Mouse (Mus musculus) c-Kit-positive CD71-positive TER-119-negative erythroid progenitor cells, embryonic 14.5 days (primary cell): ENCODE measurements around the gene Cstad.

Source experiments
- DNase-seq: peaks from one replicate; pipeline ENCODE4 v3.0.0-alpha.2; 2013; ENCODE audit warnings: low read depth

Gene Cstad

DNA sequence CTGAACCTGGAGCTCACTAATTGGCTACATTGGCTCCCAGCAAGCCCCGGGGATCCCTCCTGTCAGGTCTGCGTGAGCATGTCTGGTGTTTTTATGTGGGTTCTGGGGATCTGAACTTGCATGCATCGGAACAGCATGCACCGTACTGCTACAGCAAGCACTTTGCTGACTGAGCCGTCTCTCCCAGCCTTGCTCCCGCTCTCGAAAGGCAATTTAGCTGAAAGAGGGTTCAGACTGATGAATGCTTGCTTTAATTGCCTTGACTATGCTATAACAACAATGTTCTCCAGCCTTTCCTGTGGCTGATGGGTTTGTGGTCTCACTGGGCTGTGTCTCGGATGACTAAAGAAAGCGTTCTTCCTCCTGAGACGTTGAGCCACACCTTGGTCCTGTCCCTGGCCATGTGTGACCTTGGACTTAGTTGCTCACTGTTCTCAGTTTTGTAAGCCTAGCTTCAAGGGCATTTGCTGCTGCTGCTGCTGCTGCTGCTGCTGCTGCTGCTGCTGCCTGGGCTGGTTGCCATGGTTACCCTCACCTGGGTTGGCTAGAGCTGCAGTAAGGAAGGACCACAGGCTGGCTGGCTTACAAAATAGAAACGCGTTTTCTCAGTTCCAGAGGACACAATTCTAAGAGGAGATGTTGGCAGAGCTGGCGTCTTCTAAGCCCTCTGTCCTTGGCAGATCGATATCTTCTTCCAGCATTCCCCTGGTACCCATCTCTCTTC lies 34.4 kb downstream of the Cstad start:
- DNase-seq = no peak

GRCm38 (mm10) chr2:30629860-30630259 lies 35.0 kb downstream of the Cstad start:
- DNase-seq = no peak

DNA sequence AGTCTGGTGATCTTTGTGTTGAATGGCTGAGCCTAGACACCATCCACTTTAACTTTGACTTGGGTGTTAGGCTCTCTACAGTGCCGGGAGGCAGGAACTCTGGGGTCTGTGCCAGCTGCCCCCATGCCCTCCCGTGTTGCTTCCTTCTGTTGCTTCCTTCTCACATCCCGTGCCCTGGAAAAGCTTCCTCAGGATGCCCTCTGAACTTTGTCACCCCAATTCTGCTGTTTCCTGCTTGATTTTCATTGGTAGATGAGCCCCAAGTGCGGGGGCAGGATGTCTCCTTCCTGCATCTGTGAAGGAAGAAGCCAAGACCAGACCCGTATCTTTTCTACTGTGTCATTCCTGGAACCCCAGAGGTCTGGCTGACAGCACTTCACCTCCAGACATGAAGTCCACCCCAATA lies 41.4 kb downstream of the Cstad start:
- no peak for DNase-seq

DNA sequence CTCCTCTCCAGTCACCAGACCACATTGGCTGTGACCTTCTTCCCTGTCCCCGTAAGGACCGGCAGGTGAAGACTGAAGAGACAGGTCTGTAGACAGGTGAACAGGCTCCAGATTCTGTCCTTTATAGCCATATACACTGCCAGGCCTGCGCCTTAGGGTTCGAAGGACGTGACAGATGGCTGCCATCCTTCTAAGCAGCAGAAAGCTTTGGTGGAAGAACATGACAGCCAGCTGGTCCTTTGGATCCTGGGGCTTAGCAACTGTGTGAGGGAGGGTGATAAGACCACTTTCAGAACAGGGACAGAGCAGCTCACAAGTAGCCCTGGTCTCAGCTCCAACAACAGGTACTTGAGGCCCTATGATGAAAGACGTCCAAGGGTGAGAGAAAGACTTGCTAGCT lies 43.2 kb downstream of the Cstad start:
- no peak for DNase-seq

DNA sequence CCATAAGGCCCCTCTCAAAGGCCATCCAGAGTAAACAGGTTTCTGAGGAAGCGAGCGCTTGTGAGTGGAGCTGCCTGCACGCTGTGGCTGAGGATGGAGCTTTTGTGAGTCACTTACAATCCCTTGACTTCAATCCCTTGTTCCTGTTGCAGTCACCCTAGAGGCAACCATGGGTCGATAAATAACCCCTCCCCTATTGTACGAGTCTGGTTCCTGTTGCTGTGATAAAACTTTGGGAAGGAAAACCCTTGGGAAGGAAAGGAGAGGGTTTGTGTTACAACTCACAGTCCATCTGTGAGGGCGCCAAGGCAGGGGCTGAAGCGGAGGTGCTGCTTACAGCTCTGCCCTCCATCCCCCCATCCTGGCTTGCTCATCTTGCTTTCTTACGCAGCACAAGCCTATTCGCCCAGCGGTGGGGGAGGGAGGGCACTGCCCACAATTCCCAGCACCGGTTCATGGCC lies 45.2 kb downstream of the Cstad start:
- no peak for DNase-seq

DNA sequence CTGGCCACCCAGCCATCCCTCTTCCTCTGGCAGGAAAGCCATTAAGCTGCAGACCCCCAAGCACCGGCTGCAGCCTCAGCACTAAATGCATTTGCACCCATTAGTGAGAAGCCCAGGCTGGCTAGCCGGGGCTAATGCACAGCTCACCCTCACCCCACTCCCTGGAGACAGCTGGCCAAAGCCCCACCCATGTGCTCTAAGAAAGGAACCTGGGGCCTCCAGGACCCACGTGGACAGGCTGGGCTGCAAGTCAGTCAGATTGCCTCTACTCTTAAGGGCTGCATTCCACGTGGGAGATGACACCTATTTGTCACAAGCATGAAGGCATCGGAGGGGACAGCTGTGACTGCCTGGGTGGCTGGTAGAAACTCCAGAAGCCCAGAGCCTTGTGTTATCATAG lies 48.0 kb downstream of the Cstad start:
- DNase-seq = no peak

DNA sequence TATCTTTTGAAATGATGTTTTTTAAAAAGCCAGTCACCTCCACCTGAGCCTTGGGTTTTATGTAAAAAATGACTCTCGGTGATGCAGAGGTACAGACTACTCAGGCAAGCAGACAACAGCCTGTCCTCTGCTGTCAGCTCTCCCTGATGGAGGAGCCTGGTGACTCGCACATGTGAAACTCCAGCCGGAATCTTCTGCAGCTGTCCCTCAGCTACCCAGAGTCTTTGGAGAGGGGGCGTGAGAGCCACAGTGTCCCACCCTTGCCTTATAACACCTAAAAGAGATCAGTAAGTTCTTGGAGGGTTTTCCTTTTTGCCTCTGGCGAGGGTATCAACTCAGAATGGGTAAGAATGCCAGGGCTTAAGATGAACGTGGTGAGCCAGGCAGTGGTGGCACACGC lies 48.6 kb downstream of the Cstad start:
- no peak for DNase-seq

GRCm38 (mm10) chr2:30646833-30647232 lies 52.0 kb downstream of the Cstad start:
- no peak for DNase-seq

DNA sequence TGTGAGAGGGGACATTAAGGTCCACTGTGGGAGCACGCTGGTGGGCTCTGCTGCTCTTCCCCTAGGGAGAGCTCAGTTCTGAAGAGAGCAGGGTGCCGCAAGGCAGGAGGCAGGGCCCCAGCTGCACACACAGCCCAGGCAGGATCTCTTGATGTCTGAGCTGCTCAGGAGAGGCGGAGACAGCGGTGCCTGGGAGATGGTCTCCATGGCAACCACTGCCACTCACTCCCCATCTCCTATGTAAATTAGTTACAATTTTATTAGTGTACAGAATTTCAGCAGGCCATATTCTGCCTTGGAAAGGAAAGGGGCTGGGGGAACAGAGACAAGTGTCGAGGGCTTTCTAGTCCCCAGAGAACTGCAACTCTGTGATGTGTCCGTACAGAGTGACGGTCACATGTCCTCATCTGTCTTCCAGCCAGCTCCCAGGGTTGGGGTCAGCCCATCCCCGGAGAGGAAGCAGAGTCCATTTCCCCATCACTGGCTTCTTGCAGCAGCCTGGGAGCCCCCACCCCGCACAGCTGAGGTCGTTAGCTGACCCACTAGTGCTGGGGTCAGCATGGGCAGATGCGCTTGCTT lies 52.6 kb downstream of the Cstad start:
- no peak for DNase-seq

- no peak for DNase-seq
Observed at GRCm38 (mm10) chr2:30647882-30648494, 53.1 kb downstream of the Cstad start.

DNA sequence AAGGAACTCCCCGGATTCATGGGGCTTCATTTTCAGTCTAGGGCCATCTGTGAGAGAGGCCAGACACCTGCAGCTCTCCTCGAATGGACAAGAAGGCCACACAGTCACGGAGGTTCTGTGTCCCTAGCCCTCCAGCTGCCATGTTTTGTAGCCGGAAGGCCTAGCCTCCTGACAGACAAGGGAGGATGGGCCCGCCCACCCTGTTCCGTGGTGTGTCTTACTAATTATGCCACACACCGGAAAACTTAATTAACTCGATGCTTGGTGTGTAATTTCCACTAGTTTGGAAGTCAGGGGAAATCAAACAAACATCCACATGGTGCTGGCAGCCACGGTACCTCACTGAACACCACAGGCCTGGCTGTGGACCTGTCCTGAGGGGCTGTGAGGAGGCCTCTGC lies 55.4 kb downstream of the Cstad start:
- DNase-seq = no peak

DNA sequence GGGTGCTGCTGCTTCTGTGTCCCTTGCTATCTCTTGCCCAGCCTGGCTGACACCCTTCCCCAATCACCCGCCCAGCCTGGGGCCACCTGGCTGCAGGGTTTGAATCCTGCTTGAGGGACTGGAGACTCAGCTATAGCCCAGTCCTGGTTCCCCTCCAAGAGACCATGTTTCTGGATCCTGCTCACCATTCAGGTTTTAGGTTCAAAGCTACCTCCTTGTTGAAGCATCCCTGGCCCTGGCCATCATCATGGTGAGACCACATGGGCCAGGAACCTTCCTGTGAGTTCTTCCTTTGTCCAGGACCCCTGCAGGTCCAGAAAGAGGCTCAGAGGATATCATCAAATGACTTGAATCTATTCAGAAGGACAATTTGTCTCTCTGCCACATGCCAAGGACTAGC lies 57.0 kb downstream of the Cstad start:
- no peak for DNase-seq

GRCm38 (mm10) chr2:30652581-30653037 lies 57.8 kb downstream of the Cstad start:
- no peak for DNase-seq

DNA sequence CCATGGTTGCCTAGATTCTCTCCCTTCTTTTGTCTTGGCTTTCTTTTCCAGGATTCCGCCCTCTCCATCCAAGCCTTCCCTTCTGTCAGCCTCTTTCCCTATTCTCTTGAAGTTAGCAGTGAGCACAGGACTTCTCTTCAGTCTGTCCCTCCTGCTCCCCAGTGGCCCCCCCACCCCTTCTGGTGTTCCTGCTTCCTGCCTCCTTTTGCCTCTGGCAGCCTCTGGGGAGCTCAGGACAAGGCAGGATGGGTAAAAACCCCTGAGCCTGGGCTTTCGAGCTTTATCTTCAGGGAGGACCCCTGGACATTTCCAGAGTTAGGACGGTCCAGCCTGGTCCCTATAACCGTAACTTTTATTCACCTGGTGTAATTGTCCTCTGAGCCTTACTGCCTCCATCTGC lies 58.2 kb downstream of the Cstad start:
- no peak for DNase-seq

GRCm38 (mm10) chr2:30654158-30654557 lies 59.3 kb downstream of the Cstad start:
- no peak for DNase-seq

- DNase-seq = no peak
Observed at GRCm38 (mm10) chr2:30654582-30654981, 59.7 kb downstream of the Cstad start.

GRCm38 (mm10) chr2:30655746-30656145 lies 60.9 kb downstream of the Cstad start:
- DNase-seq = no peak

GRCm38 (mm10) chr2:30656711-30657555 lies 62.1 kb downstream of the Cstad start:
- no peak for DNase-seq

DNA sequence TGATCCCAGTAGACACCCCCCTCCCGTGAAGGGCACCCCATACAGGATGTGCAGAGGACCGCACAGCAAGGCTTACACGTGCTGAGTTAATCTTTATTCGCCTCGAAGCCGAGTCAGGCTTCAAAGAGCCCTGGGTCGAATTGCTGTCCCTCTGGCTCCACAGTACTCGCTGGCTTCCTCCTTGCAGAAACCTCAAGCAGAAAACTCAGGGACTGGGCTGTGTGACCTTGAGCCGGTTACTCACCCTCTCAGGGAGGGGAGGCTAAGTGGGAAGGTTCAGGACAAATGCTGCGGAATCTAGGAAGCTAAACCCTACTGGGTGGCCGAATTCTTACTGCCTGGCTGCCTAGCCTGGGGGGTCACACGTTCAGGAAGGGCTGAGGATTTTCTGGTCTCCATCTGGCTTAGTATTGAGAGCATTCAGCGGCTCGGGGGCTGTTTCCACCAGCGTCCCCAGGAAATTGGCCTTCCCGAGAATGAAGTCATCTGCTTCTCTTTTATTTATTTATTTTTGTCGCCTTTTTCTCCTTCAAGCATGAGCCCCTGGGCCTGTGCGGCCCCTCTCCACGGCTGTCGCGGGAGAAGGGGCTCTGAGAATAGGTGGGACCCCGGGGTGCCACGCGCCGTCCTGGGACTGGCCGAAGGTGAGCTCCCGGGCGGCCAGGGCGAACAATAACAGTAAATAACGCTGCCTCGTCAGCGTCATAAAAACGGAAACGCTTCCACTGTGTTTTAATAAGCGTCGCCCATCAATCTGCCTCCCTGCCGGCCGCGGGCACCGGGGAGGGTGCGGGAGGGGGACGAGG lies 63.0 kb downstream of the Cstad start:
- no peak for DNase-seq

GRCm38 (mm10) chr2:30658480-30658843 lies 63.6 kb downstream of the Cstad start:
- peak; percentile 87 for DNase-seq
